Mouse (Mus musculus) gastrocnemius, adult 2 months (tissue): ENCODE data around the gene Ltv1. TPM values are rescaled to one million over a fixed set of nuclear protein-coding genes. Genes with fewer than 3 reads are reported as not detected.
A peak's percentile ranks its signal among the peaks of the same experiment; 100 is the strongest.
"Not testable (repeated sequence)": the region's sequence is repeated elsewhere in the genome, so short reads cannot be mapped to it uniquely, and the experiment has no call there.

ENCODE experiments used
- DNase-seq: peaks from one replicate; pipeline ENCODE4 v3.0.0; 2022
- H3K27ac ChIP-seq: fragments of 200-600 bp; 2 replicates; pipeline ENCODE4 v1.8.1; 2022; ENCODE audit warnings: mild to moderate bottlenecking
- H3K4me3 ChIP-seq: fragments of 200-600 bp; 2 replicates; pipeline ENCODE4 v1.8.1; 2022; ENCODE audit warnings: mild to moderate bottlenecking, moderate library complexity
- CTCF ChIP-seq: fragments of 200-600 bp; IDR thresholded peaks from 2 replicates; pipeline ENCODE4 v1.8.1; 2022; ENCODE audit warnings: antibody characterized with exemption, mild to moderate bottlenecking, moderate library complexity
- intact Hi-C: fragments of 180-260 bp; cut with DNase I; formaldehyde crosslinking; loops from one replicate; pipeline ENCODE4 v1.15.1; 2025
- total RNA-seq, 2 experiments: library from RNA; stranded (reverse); gene quantifications; 2 replicates each; pipeline ENCODE4 v1.2.3; 2021

The Ltv1 gene
- total RNA-seq, 2 experiments from 2014 or later, result 27.3 to 31.0 TPM

DNA sequence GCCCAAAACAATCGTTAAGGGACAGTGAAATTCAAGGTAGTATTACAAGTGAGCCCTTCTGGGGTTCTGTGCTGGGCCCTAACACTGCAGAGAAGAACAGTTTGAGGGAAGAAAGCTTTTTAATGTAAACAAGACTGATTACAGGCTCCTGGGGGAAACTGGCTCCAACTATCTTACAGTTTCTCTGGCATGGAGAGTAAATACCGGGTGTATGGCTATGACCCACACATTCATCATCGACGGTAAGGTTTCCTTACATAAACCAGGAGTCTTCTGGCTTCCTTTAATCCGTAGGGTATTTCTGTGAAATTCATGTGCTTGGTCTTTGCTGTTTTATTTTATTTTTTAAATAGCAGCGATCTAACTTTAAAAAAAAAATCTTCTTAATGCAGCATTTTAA lies 19.9 kb upstream of the Ltv1 start:
- intact Hi-C loops, result no loop called here
- no peak for DNase-seq
- Histone ChIP-seq H3K4me3 (no peak overlapping the region), H3K27ac (no peak overlapping the region)
- no peak for TF ChIP-seq CTCF

DNA sequence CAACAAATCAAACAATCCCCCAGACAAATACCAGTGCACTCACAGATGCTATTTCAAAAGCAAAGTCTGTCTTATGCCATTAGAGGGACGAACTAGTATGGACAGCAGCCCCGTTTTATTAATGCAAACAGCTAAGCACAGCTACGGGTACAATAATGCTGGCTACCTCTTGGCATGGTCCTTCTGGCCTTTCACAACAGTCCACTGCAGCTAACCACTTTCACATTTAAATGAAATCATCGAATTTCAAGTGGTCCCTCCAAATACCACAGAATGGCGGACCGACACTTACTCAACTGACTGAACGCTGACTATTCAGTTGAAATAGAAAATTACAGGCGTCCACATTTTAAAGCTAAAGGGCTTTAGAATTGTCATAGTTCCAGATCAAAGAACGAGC lies 19.4 kb upstream of the Ltv1 start:
- intact Hi-C loops, result no loop called here
- no peak overlapping the region for H3K27ac ChIP-seq
- no peak for TF ChIP-seq CTCF
- H3K4me3 ChIP-seq, result no peak overlapping the region
- DNase-seq, result no peak

DNA sequence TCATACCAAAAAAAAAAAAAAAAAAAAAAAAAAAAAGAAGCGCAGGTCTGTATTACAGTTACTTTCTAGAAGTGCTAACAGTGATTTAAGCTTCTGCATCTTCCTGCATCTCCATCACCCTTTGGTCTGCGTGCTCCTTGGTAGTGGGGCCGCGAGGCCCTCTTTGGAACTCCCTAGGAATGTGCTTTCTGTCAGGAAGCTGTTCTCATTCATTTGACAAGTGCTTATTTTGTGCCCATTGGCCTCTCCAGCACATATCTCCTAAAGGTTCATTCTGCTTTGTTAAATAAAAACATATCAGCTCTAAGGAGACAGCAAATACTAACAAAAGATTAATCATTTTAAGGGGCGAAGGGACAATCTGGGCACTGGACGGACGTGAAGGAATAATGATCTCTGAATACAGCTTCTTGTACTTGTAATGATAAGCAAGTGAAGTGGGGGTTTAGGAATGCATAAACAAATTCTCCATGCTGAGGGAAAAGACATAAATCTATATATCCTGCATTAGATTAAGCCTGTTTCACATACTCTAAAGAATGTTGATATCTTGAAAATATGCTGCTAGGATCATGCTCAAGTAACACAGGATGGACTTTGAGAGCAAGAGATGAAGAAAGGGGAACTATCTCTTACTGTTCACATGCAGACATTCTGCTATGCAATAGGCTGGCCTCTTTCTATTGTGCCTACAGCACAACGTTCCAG lies 17.1 kb upstream of the Ltv1 start:
- Histone ChIP-seq H3K27ac (no peak overlapping the region), H3K4me3 (no peak overlapping the region)
- DNase-seq, result no peak
- TF ChIP-seq CTCF, result no peak
- intact Hi-C loops, result no loop called here

DNA sequence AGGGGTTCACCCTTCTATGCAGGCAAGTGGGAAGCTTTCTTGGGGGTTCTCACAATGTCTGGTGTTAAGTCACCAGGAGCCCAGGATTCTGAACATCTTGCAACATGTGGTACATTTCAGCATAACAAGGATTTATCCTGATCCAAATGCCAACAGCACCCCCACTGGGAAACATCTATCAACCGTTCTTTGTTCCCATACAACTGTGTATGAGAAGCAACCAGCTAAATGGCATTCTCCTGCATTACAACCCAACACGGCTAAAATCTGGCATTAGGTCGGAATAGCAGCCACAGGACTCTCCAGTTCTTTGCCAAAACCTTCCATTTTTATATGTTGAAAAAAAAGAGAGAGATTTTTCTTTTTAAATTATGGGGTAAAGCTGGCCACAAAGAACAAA lies 16.5 kb upstream of the Ltv1 start:
- TF ChIP-seq CTCF, result no peak
- intact Hi-C loops, result no loop called here
- DNase-seq, result no peak
- H3K27ac ChIP-seq, result no peak overlapping the region
- H3K4me3 ChIP-seq, result no peak overlapping the region

DNA sequence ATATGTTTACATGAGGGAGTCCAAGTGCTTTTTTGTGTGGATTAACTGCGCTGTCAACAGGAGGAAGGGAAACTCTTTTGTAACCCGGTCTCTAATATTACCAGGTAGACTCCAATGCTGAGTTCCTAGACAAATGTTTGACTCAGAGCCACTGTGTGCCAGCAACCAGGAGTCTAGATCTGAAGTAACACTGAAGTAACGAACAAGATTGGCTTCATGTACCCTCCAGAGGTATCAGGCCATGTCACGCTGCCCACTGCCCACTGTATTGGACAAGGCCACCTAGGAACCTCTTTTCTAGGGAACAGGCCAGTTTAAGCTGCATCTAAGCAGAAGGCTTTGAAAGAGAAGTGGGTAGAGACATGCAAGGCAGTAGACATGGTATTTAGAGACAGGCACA lies 16.1 kb upstream of the Ltv1 start:
- no peak overlapping the region for H3K27ac ChIP-seq
- no peak overlapping the region for H3K4me3 ChIP-seq
- intact Hi-C loops, result no loop called here
- DNase-seq, result no peak
- TF ChIP-seq CTCF, result no peak

DNA sequence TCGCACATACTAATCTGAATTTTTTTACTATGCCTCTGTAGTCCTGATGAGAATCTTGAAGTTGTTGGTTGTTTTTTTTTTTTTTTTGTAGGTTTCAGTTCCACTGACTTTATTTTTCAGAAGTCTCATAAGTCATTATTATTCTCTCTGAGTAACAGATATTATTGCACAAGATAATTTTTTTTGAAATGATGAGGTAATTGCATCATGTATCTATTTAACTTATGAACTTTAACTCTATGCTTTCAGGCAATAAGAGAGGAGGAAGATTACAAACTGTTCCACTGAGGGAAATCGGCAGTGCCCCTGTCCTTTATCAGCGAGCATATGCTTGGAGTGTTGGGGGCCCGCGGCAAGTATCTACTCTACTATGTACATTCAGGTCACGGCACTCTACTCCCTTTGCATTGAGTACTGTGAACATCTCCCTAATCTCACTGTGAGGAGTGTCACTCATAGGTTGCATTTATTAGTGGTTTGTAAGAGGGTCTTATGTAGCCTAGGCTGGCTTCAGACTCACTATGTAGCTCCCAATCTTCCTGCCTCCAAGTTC lies 8.8 kb upstream of the Ltv1 start:
- Histone ChIP-seq H3K4me3 (no peak overlapping the region), H3K27ac (no peak overlapping the region)
- no peak for DNase-seq
- no peak for TF ChIP-seq CTCF
- intact Hi-C loops, result no loop called here

DNA sequence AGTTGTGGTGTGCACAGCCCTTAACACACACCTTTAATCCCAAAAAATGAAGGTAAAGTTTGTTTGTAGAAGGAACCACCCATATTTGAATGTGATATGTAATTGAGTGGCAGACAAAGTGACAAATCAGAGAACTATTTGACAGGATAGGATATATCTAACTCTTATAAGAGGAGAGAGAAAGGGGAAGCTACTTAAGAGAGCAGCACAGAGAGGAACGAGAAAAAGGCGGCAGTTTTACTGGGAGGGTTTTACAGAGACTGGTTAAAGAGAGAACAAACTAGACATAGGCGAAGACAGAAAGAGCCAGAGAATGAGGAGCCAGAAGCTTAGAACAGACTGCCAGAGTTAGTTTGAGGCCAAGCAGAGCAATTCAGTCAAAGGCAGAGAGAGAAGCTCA lies 7.9 kb upstream of the Ltv1 start:
- no peak overlapping the region for H3K4me3 ChIP-seq
- intact Hi-C loops, result no loop called here

DNA sequence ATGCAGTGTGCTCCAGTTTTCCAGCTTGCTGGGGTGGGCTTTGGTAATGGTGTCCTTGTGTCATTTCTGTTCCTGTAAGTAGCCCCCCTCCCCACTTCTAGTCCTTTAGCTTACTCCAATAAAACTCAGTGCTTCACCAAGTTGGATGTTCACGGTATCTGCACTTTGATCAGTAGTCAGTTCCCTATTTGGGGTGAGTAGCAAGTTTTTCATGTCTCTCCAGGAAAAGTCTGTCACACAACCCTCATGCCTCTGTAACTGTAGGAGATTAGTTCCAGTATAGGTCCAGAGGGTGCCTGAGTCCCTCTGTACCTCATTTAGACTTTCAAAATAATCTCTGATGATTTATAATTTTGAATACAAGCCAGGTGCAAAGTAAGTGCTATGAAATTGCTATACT lies 6.3 kb upstream of the Ltv1 start:
- no peak overlapping the region for H3K4me3 ChIP-seq
- intact Hi-C loops, result no loop called here
- no peak for TF ChIP-seq CTCF
- H3K27ac ChIP-seq, result no peak overlapping the region
- DNase-seq, result no peak

More for the DNA sequence above, 7.9 kb upstream of the Ltv1 start:
- no peak for TF ChIP-seq CTCF
- no peak overlapping the region for H3K27ac ChIP-seq
- DNase-seq, result no peak

DNA sequence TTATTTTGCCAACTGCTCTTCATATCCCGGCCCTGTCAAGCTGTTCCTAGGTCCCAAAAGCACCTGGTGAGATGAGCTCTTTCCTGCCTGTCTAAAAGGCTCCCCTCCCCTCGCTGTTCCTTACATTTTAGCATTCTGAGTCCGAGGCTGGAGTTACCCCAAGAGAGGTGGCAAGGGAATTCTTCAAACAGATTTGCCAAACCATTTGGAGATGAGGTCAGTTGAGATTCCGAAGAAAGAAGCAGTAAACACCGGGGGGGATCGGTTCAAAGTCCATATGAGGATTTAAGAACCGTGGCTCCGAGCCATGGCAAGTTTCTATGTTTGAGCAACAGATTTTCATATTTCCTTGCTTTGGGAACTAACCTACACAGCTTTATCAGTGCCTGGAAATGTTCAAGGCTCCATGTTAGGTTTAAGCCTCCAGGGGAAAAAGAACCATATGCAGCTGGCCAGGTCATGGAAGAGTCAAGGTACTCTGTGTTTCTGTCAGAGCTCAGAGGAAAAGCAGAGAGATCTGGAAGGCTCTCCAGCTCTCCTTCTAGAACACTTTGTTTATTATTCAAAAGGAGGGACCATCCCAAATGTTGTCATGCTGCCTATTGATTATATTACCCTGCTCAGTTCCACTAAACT lies 4.0 kb upstream of the Ltv1 start:
- Histone ChIP-seq H3K4me3 (no peak overlapping the region), H3K27ac (no peak overlapping the region)
- DNase-seq, result no peak
- intact Hi-C loops, result no loop called here
- no peak for TF ChIP-seq CTCF

DNA sequence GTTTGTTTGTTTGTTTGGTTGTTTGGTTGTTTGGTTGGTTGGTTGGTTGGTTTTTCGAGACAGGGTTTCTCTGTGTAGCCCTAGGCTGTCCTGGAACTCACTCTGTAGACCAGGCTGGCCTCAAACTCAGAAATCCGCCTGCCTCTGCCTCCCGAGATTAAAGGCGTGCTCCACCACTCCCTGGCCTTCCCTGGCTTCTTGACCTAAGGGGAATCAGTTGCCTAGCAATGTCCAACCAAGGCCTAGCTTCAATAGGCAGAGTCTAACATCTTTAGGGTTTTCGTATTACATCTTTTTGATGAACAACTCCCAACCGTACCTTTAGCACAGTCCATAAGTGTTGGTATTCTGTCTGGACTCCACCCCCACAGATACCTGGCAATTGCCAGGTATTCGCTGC lies 528 bp upstream of the Ltv1 start:
- peak overlapping the region; percentile 99; the same call in 1 of the 2 replicates for H3K27ac ChIP-seq
- DNase-seq, result not testable (repeated sequence)
- H3K4me3 ChIP-seq, result peak overlapping the region; percentile 86
- intact Hi-C loops, result loop anchor here (2.0 to 5.0 kb wide), 2 partner anchors 106 to 131 kb away; no protein-coding TSS in a partner anchor

DNA sequence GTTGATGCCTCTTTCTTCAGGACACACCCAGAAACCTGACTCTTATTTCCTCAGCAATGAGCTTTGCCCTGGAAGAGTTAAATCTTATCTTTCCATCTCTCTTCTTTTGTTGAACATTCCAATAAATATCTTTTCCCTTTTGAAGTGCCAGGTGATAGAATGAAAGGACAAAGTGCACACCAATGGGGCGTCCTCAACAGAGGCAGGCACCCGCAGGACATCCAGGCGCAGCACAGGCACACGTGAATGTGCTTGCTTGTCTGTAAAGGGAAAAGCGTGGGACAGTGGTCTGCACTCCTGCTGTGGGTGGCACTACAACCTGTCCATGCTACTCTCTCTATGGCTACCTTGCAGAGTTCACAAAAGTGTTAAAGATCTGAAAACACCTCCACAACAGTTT lies 3.1 kb downstream of the Ltv1 start:
- TF ChIP-seq CTCF, result no peak
- intact Hi-C loops, result loop anchor here (5.0 kb wide), 1 partner anchor 103 kb away; no protein-coding TSS in a partner anchor
- DNase-seq, result no peak
- Histone ChIP-seq H3K4me3 (no peak overlapping the region), H3K27ac (no peak overlapping the region)

DNA sequence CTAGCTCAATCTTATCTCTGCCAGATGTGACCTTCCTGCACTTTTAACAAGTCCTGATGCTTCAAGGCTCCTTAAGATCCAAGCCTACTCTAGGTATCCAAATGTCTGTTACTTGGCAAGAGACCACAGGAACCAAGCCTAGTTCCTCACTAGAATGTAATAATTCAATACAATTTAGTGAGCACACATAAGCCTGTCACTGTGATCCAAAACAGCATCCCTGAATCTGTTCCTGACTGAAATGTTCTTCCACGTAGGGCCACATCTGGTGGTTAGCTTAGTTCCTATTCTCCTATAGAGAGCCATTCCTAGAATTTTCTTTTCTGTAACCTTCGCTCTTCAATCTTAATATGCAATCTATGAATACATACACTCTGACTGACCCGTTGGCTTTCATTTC lies 6.2 kb downstream of the Ltv1 start:
- no peak overlapping the region for H3K4me3 ChIP-seq
- no peak for DNase-seq
- no peak for TF ChIP-seq CTCF
- no peak overlapping the region for H3K27ac ChIP-seq
- intact Hi-C loops, result no loop called here

DNA sequence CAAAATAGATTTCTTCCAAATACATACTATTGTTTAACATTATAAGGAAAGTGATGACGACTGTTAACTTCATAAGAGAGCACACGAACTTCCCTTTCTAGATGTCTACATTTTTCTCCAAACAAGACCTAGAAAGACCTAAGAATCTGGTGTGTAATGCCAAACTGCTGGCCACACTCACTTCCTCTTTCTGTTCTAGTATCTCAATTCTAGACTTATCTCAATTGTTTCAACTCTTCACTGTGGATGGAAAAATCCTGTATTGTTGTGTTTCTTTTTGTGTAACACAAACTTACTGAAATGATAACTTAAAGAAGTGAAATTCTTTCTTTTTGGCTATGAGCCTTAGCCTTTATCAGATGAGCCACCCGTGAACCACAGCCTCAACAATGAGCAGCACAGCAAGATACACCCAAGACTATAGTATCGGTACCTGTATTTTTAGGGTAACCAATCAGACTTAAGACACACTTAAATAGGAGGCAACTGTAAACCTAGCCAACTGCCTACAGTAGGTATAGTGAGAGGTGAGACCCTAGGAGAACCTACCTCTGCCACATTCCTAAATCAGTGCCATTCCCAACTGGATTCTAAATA lies 8.7 kb downstream of the Ltv1 start:
- no peak for TF ChIP-seq CTCF
- DNase-seq, result no peak
- intact Hi-C loops, result no loop called here
- H3K27ac ChIP-seq, result no peak overlapping the region
- H3K4me3 ChIP-seq, result no peak overlapping the region

DNA sequence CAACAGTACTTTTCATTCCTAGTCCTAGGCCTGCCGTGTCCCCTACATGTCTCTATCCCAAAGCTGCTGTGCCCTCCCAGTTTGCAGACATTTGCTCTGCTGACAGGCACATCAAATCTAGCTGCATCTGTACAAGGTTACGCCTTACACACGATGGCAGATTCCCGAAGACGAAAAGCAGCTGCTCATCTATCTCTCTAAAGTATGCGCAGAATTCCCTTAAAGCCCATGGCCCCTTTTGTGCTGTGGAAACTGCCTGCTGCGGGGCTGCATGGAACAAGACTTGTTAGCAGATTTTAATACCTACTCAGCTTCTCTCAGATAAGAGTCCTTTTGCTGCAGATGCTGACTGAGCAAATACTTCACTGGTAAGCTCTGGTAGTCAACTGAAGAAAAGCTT lies 12.8 kb downstream of the Ltv1 start:
- TF ChIP-seq CTCF, result no peak
- Histone ChIP-seq H3K27ac (no peak overlapping the region), H3K4me3 (no peak overlapping the region)
- intact Hi-C loops, result no loop called here
- DNase-seq, result no peak
